Mouse (Mus musculus): ENCODE results near the gene Foxk1. TPM values are rescaled to one million over a fixed set of nuclear protein-coding genes. Genes with fewer than 3 reads are reported as not detected.

Foxk1 gene
- total RNA-seq, 2 experiments from 2014 or later: 15.7 to 15.8 TPM

DNA sequence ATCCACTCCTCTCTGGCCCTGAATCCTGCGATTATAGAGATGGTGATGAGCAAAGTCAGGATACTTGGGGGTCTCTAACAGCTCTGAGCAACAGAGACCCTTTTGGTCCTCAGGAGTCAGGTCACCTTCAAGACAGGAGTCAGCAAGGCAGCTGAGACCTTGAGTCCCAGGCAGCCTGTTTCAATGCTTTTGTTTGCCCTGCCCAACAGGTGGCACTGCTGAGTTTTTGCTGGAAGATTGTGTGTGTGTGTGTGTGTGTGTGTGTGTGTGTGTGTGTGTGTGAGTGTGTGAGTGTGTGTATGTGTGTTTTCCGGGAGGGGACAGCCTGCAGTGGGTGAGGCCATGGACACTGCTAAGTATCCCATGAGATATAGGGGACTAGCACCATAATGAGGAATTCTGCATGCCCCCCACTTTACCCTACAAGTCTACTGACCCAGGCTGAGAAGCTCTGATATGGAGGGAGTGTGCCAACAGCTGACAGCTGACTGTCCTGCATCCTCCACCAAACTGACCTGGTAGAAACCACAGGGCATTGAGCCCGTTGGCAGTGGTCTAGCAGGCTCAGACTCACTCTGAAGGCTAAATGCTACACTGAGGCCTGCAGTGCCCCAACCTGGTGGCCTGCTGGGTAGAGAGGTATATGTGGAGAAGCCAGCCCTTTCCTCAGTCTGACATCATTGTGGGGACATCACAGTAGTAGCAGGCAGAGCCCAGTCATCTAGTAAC, 104.6 kb downstream of the Foxk1 start:
- intact Hi-C loops (cut with DNase I): no loop called here
- no peak for DNase-seq

DNA sequence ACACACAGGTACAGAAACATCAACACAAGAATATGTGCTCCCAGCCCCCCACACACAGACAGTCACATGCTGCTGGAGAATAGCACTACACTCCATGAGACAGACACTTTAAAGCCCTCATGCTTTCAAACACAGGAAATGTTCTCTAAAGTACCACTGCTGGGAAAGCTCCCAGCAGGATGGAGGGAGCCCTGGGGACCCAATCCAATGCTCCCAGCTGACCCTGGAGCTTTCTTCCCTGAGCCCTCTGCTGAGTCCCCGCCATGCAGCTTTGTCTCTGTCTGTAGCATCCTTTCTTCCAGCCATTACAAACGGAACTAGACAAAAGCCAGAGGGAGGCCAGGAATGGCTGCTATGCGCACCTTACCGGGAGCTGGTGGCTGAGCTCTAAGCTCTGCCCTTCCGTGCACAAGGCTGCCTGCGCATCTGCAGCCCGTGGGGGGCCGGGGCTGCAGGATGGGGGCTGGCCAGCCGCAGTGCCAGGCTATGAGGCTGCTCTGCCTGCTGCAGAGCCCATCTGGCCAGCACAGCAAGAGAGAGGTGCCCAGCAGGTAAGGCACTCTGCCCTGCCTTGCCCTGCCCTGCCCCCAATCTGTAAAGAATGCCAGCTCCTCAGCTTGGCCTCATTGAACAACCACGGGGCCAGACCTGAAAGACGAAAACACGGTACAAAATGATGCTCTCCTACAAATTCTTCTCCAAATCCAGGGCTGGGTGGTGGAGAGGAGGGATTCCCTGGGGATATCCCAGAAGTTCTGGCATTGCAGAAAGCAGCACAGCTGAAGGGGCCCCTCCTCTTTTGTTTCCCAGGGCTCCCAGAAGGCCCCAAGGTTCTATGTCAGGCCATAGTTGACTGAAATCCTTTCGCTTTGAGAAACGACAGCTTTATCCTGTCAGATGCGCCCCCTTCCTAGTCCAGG, 108.1 kb downstream of the Foxk1 start:
- intact Hi-C loops (cut with DNase I): no loop called here
- DNase-seq: no peak

DNA sequence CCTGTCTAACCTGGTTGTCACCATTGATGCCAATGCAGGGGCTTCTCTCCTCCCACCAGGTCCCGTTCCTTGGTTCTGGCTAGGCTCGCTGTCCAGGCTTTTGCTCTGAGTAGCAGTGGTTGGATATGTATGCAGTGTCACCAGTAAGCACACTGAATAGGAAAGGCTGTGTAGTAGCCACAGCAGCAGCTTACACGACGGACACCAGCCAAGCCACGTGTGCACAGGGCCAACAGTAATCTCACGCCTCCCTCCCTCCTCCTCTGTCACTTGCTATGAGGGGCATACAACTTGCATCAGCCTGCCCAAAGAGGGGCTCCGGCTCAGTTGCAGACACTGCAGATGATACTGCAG, 108.7 kb downstream of the Foxk1 start:
- no peak for DNase-seq
- intact Hi-C loops (cut with DNase I): no loop called here

Other genes starting within 250 kb of the Foxk1 start
- 1 to 10 TPM; 6.2 to 6.4 TPM for gene Ap5z1, start 62.4 kb downstream of the Foxk1 start, total RNA-seq (2021)
- gene Papolb, start 128.6 kb downstream of the Foxk1 start, total RNA-seq (2021): under 1 TPM in 1 of 2 experiments, not detected in 1; 0.14 TPM
- 1 to 10 TPM; 1.3 to 1.7 TPM for gene Radil, start 149.6 kb downstream of the Foxk1 start, total RNA-seq (2021)
- gene Mmd2, start 207.3 kb downstream of the Foxk1 start, total RNA-seq (2021): under 1 TPM in 1 of 2 experiments, not detected in 1; 0.28 TPM
- gene Wipi2, start 226.2 kb downstream of the Foxk1 start, total RNA-seq (2021): 10 to 100 TPM; 41.0 to 45.1 TPM